Mouse (Mus musculus) small intestine, adult 2 months (tissue): ENCODE data around the gene Fam219b.

Source experiments
- CTCF ChIP-seq: fragments of 200-500 bp; IDR thresholded peaks from 2 replicates; pipeline ENCODE4 v1.5.1; 2012; ENCODE audit warnings: low read depth, mild to moderate bottlenecking, control low read depth, inconsistent platforms, low read length, moderate library complexity, mixed read lengths; ENCODE audit not compliant: insufficient replicate concordance, insufficient read length; ENCODE audit errors: extremely low read depth
- POLR2A ChIP-seq: fragments of 200-500 bp; IDR thresholded peaks from 2 replicates; pipeline ENCODE4 v1.6.1; 2012; ENCODE audit warnings: low read depth, mild to moderate bottlenecking, control low read depth, inconsistent platforms, low read length, moderate library complexity

- no peak for TF ChIP-seq CTCF
- no peak for TF ChIP-seq POLR2A
Observed at GRCm38 (mm10) chr9:57498536-57498935, 38.8 kb upstream of the Fam219b start.
